Mouse (Mus musculus) E14TG2a.4 (cell line): ENCODE measurements around the gene Ahrr.

Source experiments
- H3K27me3 ChIP-seq: 2 replicates; pipeline ENCODE4 v1.6.1; 2014; ENCODE audit warnings: low read length, control low read depth; ENCODE audit not compliant: insufficient read depth
- H3K36me3 ChIP-seq: 2 replicates; pipeline ENCODE4 v1.6.1; 2014; ENCODE audit warnings: low read length, control low read depth; ENCODE audit not compliant: insufficient read depth
- H3K4me1 ChIP-seq: replicated peaks from 2 replicates; pipeline ENCODE4 v1.6.1; 2014; ENCODE audit warnings: low read depth, low read length, control low read depth
- H3K4me3 ChIP-seq: replicated peaks from 2 replicates; pipeline ENCODE4 v1.5.1; 2014; ENCODE audit warnings: mild to moderate bottlenecking, low read length
- H3K9me3 ChIP-seq: 2 replicates; pipeline ENCODE4 v1.6.1; 2014; ENCODE audit warnings: low read length, control low read depth
- CTCF ChIP-seq: conservative IDR thresholded peaks from 2 replicates; pipeline ENCODE4 v1.5.1; 2014; ENCODE audit warnings: low read length
- NANOG ChIP-seq: IDR thresholded peaks from 2 replicates; pipeline ENCODE4 v1.6.1; 2014; ENCODE audit warnings: borderline replicate concordance, low read length, mixed read lengths
- POU5F1 ChIP-seq: IDR thresholded peaks from 2 replicates; pipeline ENCODE4 v1.6.1; 2014; ENCODE audit warnings: low read length, borderline replicate concordance

Ahrr gene

GRCm38 (mm10) chr13:74208317-74208985 lies 83.7 kb downstream of the Ahrr start, which contains the start of gene Exoc3:
Gene Exoc3, minus strand, starts transcription at chr13:74208732.
- peaks cover 4% of the 10 kb centered on the region; the same call in 1 of the 2 replicates for H3K27me3 ChIP-seq
- TF ChIP-seq CTCF (no peak), POU5F1 (no peak), NANOG (no peak)
- H3K4me1 ChIP-seq, result peaks cover 16% of the 10 kb centered on the region
- peak within 1 kb of the TSS; percentile 88 for H3K4me3 ChIP-seq
- H3K9me3 ChIP-seq, result no peaks in the 10 kb centered on the region
- peaks cover 12% of the 10 kb centered on the region for H3K36me3 ChIP-seq

- Histone ChIP-seq H3K4me1 (peaks cover 8% of the 10 kb centered on the region; the same call in 1 of the 2 replicates), H3K27me3 (no peaks in the 10 kb centered on the region), H3K9me3 (no peaks in the 10 kb centered on the region), H3K4me3 (no peak overlapping the region), H3K36me3 (peaks cover 33% of the 10 kb centered on the region)
- no peak for TF ChIP-seq CTCF
- no peak for TF ChIP-seq NANOG
- no peak for TF ChIP-seq POU5F1
Observed at GRCm38 (mm10) chr13:74196451-74196850, 95.7 kb downstream of the Ahrr start.

- Histone ChIP-seq H3K4me3 (no peak overlapping the region), H3K9me3 (no peaks in the 10 kb centered on the region), H3K36me3 (peaks cover 52% of the 10 kb centered on the region), H3K4me1 (peaks cover 8% of the 10 kb centered on the region; the same call in 1 of the 2 replicates), H3K27me3 (no peaks in the 10 kb centered on the region)
- TF ChIP-seq NANOG (no peak), CTCF (peak; percentile 22)
Observed at GRCm38 (mm10) chr13:74192613-74193012, 99.5 kb downstream of the Ahrr start.

GRCm38 (mm10) chr13:74183011-74183695 lies 109.0 kb downstream of the Ahrr start:
- Histone ChIP-seq H3K9me3 (no peaks in the 10 kb centered on the region), H3K4me3 (no peak overlapping the region), H3K36me3 (peaks cover 51% of the 10 kb centered on the region), H3K27me3 (no peaks in the 10 kb centered on the region), H3K4me1 (no peaks in the 10 kb centered on the region)
- TF ChIP-seq NANOG (no peak), POU5F1 (no peak), CTCF (no peak)

- Histone ChIP-seq H3K9me3 (no peaks in the 10 kb centered on the region), H3K4me1 (peaks cover 5% of the 10 kb centered on the region), H3K4me3 (no peak overlapping the region), H3K36me3 (peaks cover 46% of the 10 kb centered on the region), H3K27me3 (peaks cover 17% of the 10 kb centered on the region)
- TF ChIP-seq NANOG (no peak), CTCF (no peak), POU5F1 (no peak)
Observed at GRCm38 (mm10) chr13:74172036-74172435, 120.1 kb downstream of the Ahrr start.

- H3K9me3 ChIP-seq, result no peaks in the 10 kb centered on the region
- no peak for TF ChIP-seq POU5F1
- TF ChIP-seq NANOG, result no peak
- TF ChIP-seq CTCF, result no peak
- H3K36me3 ChIP-seq, result peaks cover 33% of the 10 kb centered on the region
- peaks cover 17% of the 10 kb centered on the region for H3K4me1 ChIP-seq
- H3K27me3 ChIP-seq, result peaks cover 41% of the 10 kb centered on the region
- H3K4me3 ChIP-seq, result no peak overlapping the region
Observed at GRCm38 (mm10) chr13:74169446-74170164, 122.5 kb downstream of the Ahrr start.

GRCm38 (mm10) chr13:74167492-74167891 lies 124.6 kb downstream of the Ahrr start:
- H3K27me3 ChIP-seq, result peaks cover 47% of the 10 kb centered on the region
- peaks cover 14% of the 10 kb centered on the region for H3K36me3 ChIP-seq
- TF ChIP-seq NANOG, result no peak
- no peak overlapping the region for H3K4me3 ChIP-seq
- peaks cover 17% of the 10 kb centered on the region for H3K4me1 ChIP-seq
- H3K9me3 ChIP-seq, result no peaks in the 10 kb centered on the region

GRCm38 (mm10) chr13:74167057-74167413 lies 125.1 kb downstream of the Ahrr start:
- no peak for TF ChIP-seq CTCF
- no peak for TF ChIP-seq POU5F1
- Histone ChIP-seq H3K27me3 (peaks cover 47% of the 10 kb centered on the region), H3K4me3 (peak overlapping the region; percentile 62), H3K36me3 (peaks cover 12% of the 10 kb centered on the region), H3K4me1 (peaks cover 17% of the 10 kb centered on the region), H3K9me3 (no peaks in the 10 kb centered on the region)
